In genomic region chr12:71768471-71768870, GRCm38 (mm10) we compare ENCODE assay signal across 8 mouse cellular contexts.
A peak's percentile ranks its signal among the peaks of the same experiment; 100 is the strongest.
DNase-seq lines count a peak whose midpoint lies in the region; ATAC-seq lines count a peak whose summit lies in the region.

No protein-coding gene starts in this region.

- DNase-seq in MEL-GATA-1-ER (ENCODE audit: extremely low read depth, low read depth), result peak; percentile 33
- DNase-seq in cerebellum, adult 9-10 months, result peak; percentile 76
- DNase-seq in frontal cortex, postnatal 10 days (ENCODE audit: low spot score in 2 of 2), result peak; percentile 22 to 75
- peak; percentile 89 to 91 for DNase-seq in layer of hippocampus, postnatal 10 days (ENCODE audit: low spot score in 2 of 2)
- peak; percentile 89 for DNase-seq in lung, postnatal 14 days
- DNase-seq in retina, embryonic 14.5 days (ENCODE audit: low spot score), result peak; percentile 97
- peak; percentile 51 to 57 for DNase-seq in thymus, postnatal 36 days

- H3K9ac ChIP-seq in hindbrain, embryonic 12.5 days, result no peak overlapping the region

- no peaks in the 10 kb centered on the region; the same call in none of the 2 replicates for H3K4me1 ChIP-seq in hindbrain, embryonic 12.5 days

- H3K4me2 ChIP-seq in hindbrain, embryonic 12.5 days (replicated peaks), result peak overlapping the region; percentile 47

- no peaks in the 10 kb centered on the region for H3K9me3 ChIP-seq in hindbrain, embryonic 12.5 days (replicated peaks)

- no peak overlapping the region for H3K4me3 ChIP-seq in hindbrain, embryonic 12.5 days

- H3K27ac ChIP-seq in hindbrain, embryonic 12.5 days, result no peak overlapping the region

- 3% methylated on average over 12 of the region's 12 CpGs for WGBS in hindbrain, embryonic 12.5 days

- no peaks in the 10 kb centered on the region for H3K36me3 ChIP-seq in hindbrain, embryonic 12.5 days

- H3K27me3 ChIP-seq in hindbrain, embryonic 12.5 days, result no peaks in the 10 kb centered on the region

- no peak for ATAC-seq in hindbrain, embryonic 12.5 days (ENCODE audit: low FRiP score)

Comparison
In these comparisons a context has a peak if more than half of its experiments do, and no peak if none do; other contexts are left out.
1. DNase-seq: peak in every context shown above with its lines; median percentile 97 in retina, embryonic 14.5 days; 90 in layer of hippocampus, postnatal 10 days; 89 in lung, postnatal 14 days; 76 in cerebellum, adult 9-10 months; 54 in thymus, postnatal 36 days; 48 in frontal cortex, postnatal 10 days; 33 in MEL-GATA-1-ER.